Mouse (Mus musculus) liver, postnatal 0 days (tissue): ENCODE measurements around the gene Map2k1.

Experiments
- CTCF ChIP-seq: sonication (generic); IDR thresholded peaks from 2 replicates; pipeline ENCODE4 v1.5.1; 2016; ENCODE audit warnings: antibody characterized with exemption, low read depth
- EP300 ChIP-seq: IDR thresholded peaks from 2 replicates; pipeline ENCODE4 v1.6.1; 2016; ENCODE audit warnings: antibody characterized with exemption, low read depth, mild to moderate bottlenecking

- TF ChIP-seq EP300 (no peak), CTCF (peak; percentile 93)
Observed at GRCm38 (mm10) chr9:64253021-64253904, at the start of gene Map2k1.
